Mouse (Mus musculus) small intestine, adult 2 months (tissue): Measurements from ENCODE around the gene Olfr435.

Experiments
- CTCF ChIP-seq: fragments of 200-500 bp; IDR thresholded peaks from 2 replicates; pipeline ENCODE4 v1.5.1; 2012; ENCODE audit warnings: low read depth, mild to moderate bottlenecking, control low read depth, inconsistent platforms, low read length, moderate library complexity, mixed read lengths; ENCODE audit not compliant: insufficient replicate concordance, insufficient read length; ENCODE audit errors: extremely low read depth
- POLR2A ChIP-seq: fragments of 200-500 bp; IDR thresholded peaks from 2 replicates; pipeline ENCODE4 v1.6.1; 2012; ENCODE audit warnings: low read depth, mild to moderate bottlenecking, control low read depth, inconsistent platforms, low read length, moderate library complexity

DNA sequence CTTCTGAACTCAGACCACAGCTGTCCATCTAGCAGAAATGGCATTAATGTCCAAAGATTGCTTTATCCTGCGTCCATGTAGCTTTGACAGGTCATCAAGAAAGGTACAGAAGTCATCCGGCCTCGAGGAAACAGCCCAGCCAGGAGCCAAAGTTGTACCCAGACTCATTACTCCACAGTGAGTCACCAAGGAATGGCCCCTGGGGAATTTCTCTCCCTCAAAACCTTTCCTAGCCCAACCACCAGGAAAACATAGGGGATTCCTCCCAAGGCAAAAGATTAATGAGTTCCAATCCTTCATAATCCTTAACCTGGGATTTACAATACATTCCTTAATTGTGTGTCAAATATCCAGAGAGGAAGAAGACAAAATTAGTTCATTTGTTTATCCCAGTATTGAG lies 50.5 kb downstream of the Olfr435 start:
- no peak for TF ChIP-seq CTCF
- TF ChIP-seq POLR2A, result no peak
